ENCODE assay signal across 8 mouse cellular contexts in the genomic region with DNA sequence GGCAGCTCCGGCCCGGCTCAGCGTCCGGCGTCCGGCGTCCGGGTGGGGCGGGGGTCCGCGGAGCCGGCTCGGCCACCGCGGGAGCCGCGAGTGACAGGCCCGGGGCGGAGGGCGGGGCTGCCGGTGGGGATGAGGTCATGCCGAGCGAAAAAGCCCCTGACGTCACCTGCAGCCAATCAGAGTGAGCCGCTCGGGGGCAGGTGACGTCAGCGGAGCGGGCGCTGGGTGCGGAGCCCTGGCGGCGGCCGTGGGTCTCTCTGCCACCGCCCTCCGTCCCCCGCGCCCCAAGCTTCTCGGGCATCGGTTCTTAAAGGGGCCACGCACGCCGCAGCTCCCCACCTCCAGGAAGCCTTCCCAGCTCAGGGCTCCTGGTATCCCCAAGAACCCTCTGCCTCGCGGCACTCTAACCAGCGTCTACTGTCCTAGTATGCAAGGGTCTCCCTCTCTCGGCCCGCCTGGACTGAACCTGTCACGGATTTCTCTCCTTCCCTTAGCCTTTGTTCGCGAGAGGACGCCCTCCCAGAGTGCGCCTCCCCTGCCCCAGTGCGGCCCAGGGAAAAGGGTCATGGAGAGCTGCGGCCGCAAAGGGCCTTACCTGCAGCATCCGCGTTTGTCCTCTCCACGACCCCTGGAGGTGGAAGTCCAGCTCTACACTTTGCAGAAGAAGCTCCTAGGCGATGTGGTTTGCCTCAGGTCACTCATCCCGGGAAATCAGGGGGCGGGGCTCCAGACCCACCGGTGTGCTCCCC. TPM values are rescaled to one million over a fixed set of nuclear protein-coding genes. Genes with fewer than 3 reads are reported as not detected.
DNase-seq lines count a peak whose midpoint lies in the region; ATAC-seq and TF ChIP-seq lines count a peak whose summit lies in the region.

A gene (minus strand): TSS at position 661 of the 749 bp plus-strand sequence.

- no peaks in the 10 kb centered on the region; the same call in 1 of the 2 replicates for H3K9me3 ChIP-seq in erythroblast, embryonic 14.5 days (ENCODE audit: control insufficient read depth, low read length)
- no peaks in the 10 kb centered on the region for H3K9me3 ChIP-seq in heart, embryonic 11.5 days (replicated peaks; ENCODE audit: control insufficient read depth, low read length)
- no peaks in the 10 kb centered on the region for H3K9me3 ChIP-seq in kidney, embryonic 15.5 days (replicated peaks)
- H3K9me3 ChIP-seq in limb, embryonic 15.5 days, result no peaks in the 10 kb centered on the region
- no peaks in the 10 kb centered on the region for H3K9me3 ChIP-seq in midbrain, postnatal 0 days (ENCODE audit: low read length)

- peak within 1 kb of the TSS; percentile 83 for H3K9ac ChIP-seq in heart, embryonic 11.5 days (ENCODE audit: low read depth, low read length)
- peak within 1 kb of the TSS; percentile 67 for H3K9ac ChIP-seq in kidney, embryonic 15.5 days
- H3K9ac ChIP-seq in limb, embryonic 15.5 days, result peak within 1 kb of the TSS; percentile 62
- H3K9ac ChIP-seq in midbrain, postnatal 0 days (replicated peaks; ENCODE audit: low read length, poor library complexity, severe bottlenecking), result peak within 1 kb of the TSS; percentile 93

- no peaks in the 10 kb centered on the region for H3K36me3 ChIP-seq in C2C12 (ENCODE audit: control insufficient read depth, insufficient read depth)
- peaks cover 34% of the 10 kb centered on the region for H3K36me3 ChIP-seq in erythroblast, embryonic 14.5 days (ENCODE audit: control insufficient read depth)
- no peaks in the 10 kb centered on the region for H3K36me3 ChIP-seq in heart, embryonic 11.5 days (ENCODE audit: control insufficient read depth, insufficient read depth, low read length)
- no peaks in the 10 kb centered on the region for H3K36me3 ChIP-seq in kidney, embryonic 15.5 days
- H3K36me3 ChIP-seq in limb, embryonic 15.5 days, result no peaks in the 10 kb centered on the region
- H3K36me3 ChIP-seq in midbrain, postnatal 0 days (ENCODE audit: insufficient read depth, low read length), result no peaks in the 10 kb centered on the region

- H3K27ac ChIP-seq in heart, embryonic 11.5 days (ENCODE audit: low read depth, low read length), result peak within 1 kb of the TSS; percentile 72
- H3K27ac ChIP-seq in kidney, embryonic 15.5 days, result no peak within 1 kb of the TSS
- H3K27ac ChIP-seq in limb, embryonic 15.5 days, result no peak within 1 kb of the TSS
- H3K27ac ChIP-seq in midbrain, postnatal 0 days (ENCODE audit: low read depth, low read length), result peak within 1 kb of the TSS; percentile 95

- H3K79me2 ChIP-seq in C2C12 (ENCODE audit: control insufficient read depth, insufficient read depth), result peaks cover 21% of the 10 kb centered on the region

- TF ChIP-seq CTCF in C2C12 (IDR thresholded peaks at IDR 0.05; ENCODE audit: control insufficient read depth, insufficient read depth, insufficient read length), result peak; percentile 34
- peak; percentile 62 for TF ChIP-seq CTCF in midbrain, postnatal 0 days (IDR thresholded peaks at IDR 0.05)

- peaks cover 66% of the 10 kb centered on the region for H3K4me1 ChIP-seq in erythroblast, embryonic 14.5 days (ENCODE audit: control insufficient read depth)
- peaks cover 27% of the 10 kb centered on the region for H3K4me1 ChIP-seq in heart, embryonic 11.5 days (ENCODE audit: control insufficient read depth, insufficient read depth, low read length)
- H3K4me1 ChIP-seq in kidney, embryonic 15.5 days, result peaks cover 19% of the 10 kb centered on the region
- H3K4me1 ChIP-seq in limb, embryonic 15.5 days, result peaks cover 19% of the 10 kb centered on the region
- H3K4me1 ChIP-seq in midbrain, postnatal 0 days (ENCODE audit: insufficient read depth, low read length), result peaks cover 36% of the 10 kb centered on the region

- WGBS in heart, embryonic 11.5 days (ENCODE audit: insufficient replicate concordance), result under 1% methylated on average over 58 of the region's 63 CpGs
- under 1% methylated on average over 62 of the region's 63 CpGs for WGBS in kidney, embryonic 15.5 days
- under 1% methylated on average over 61 of the region's 63 CpGs for WGBS in limb, embryonic 15.5 days
- WGBS in midbrain, postnatal 0 days, result 2% methylated on average over 57 of the region's 63 CpGs

- H3K79me3 ChIP-seq in C2C12 (ENCODE audit: low read depth), result no peaks in the 10 kb centered on the region

- H3K4me2 ChIP-seq in heart, embryonic 11.5 days, result peak within 1 kb of the TSS; percentile 95
- H3K4me2 ChIP-seq in kidney, embryonic 15.5 days, result peak within 1 kb of the TSS; percentile 98
- H3K4me2 ChIP-seq in limb, embryonic 15.5 days, result peak within 1 kb of the TSS; percentile 93
- H3K4me2 ChIP-seq in midbrain, postnatal 0 days (ENCODE audit: low read depth, low read length, poor library complexity, severe bottlenecking), result peak within 1 kb of the TSS; percentile 98

- ATAC-seq in heart, embryonic 11.5 days (replicated peaks; ENCODE audit: insufficient number of reproducible peaks, low FRiP score, low TSS enrichment), result peak; percentile 87
- peak; percentile 90 for ATAC-seq in kidney, embryonic 15.5 days (replicated peaks; ENCODE audit: low FRiP score)
- peak; percentile 80 for ATAC-seq in limb, embryonic 15.5 days (ENCODE audit: insufficient number of reproducible peaks, low FRiP score, low TSS enrichment, low read depth)
- peak; percentile 83 for ATAC-seq in midbrain, postnatal 0 days (ENCODE audit: low FRiP score)

- H3ac ChIP-seq in C2C12 (ENCODE audit: control insufficient read depth, insufficient read length, low read depth), result peak within 1 kb of the TSS; percentile 37

- H3K4me3 ChIP-seq in C2C12 (ENCODE audit: insufficient read depth, poor library complexity, severe bottlenecking), result peak within 1 kb of the TSS; percentile 42
- H3K4me3 ChIP-seq in erythroblast, embryonic 14.5 days (replicated peaks), result peak within 1 kb of the TSS; percentile 90
- H3K4me3 ChIP-seq in heart, embryonic 11.5 days (ENCODE audit: low read depth, low read length), result peak within 1 kb of the TSS; percentile 70
- H3K4me3 ChIP-seq in kidney, embryonic 15.5 days (replicated peaks), result peak within 1 kb of the TSS; percentile 76
- H3K4me3 ChIP-seq in limb, embryonic 15.5 days, result peak within 1 kb of the TSS; percentile 71
- peak within 1 kb of the TSS; percentile 85 for H3K4me3 ChIP-seq in midbrain, postnatal 0 days (ENCODE audit: low read depth, low read length)

- peak; percentile 86 for DNase-seq in brain, embryonic 18.5 days (ENCODE audit: low read depth, low spot score)
- DNase-seq in midbrain, postnatal 0 days (ENCODE audit: low spot score), result peak; percentile 96
- peak; percentile 94 to 95 for DNase-seq in spleen, postnatal 10 days (ENCODE audit: low spot score in 2 of 2)

- peaks cover 16% of the 10 kb centered on the region for H3K27me3 ChIP-seq in C2C12 (ENCODE audit: control insufficient read depth, insufficient read depth, insufficient read length)
- H3K27me3 ChIP-seq in erythroblast, embryonic 14.5 days (ENCODE audit: control insufficient read depth), result peaks cover 99% of the 10 kb centered on the region
- peaks cover 53% of the 10 kb centered on the region for H3K27me3 ChIP-seq in heart, embryonic 11.5 days (ENCODE audit: control insufficient read depth, insufficient read depth, low read length)
- H3K27me3 ChIP-seq in kidney, embryonic 15.5 days, result peaks cover 89% of the 10 kb centered on the region
- peaks cover 94% of the 10 kb centered on the region for H3K27me3 ChIP-seq in limb, embryonic 15.5 days
- no peaks in the 10 kb centered on the region for H3K27me3 ChIP-seq in midbrain, postnatal 0 days (ENCODE audit: insufficient read depth, low read length)

TF ChIP-seq in C2C12, 6 proteins besides CTCF, POLR2A, EP300 and RAD21:
- TF ChIP-seq USF1 (IDR thresholded peaks at IDR 0.05; ENCODE audit: low read depth) (no peak), MAX (IDR thresholded peaks at IDR 0.05) (no peak), FOSL1 (IDR thresholded peaks at IDR 0.05; ENCODE audit: insufficient read depth, low read length, poor library complexity, severe bottlenecking) (no peak), MYOD1 (IDR thresholded peaks at IDR 0.05; ENCODE audit: control insufficient read depth, insufficient read length, low read depth) (no peak), CEBPB (IDR thresholded peaks at IDR 0.05; ENCODE audit: low read depth) (no peak), MYOG (IDR thresholded peaks at IDR 0.05; ENCODE audit: control insufficient read depth, extremely low read depth, insufficient read length) (no peak)

RNA-seq across cellular contexts. Expression of the gene that starts here (rescaled TPM):
- polyA plus RNA-seq in C2C12 (2012; fragmentation: generic; extraction: Trizol), result 2.1 TPM
- 7.6 and 9.7 TPM in 2 replicates for polyA plus RNA-seq in erythroblast, embryonic 14.5 days (2012)
- polyA plus RNA-seq in heart, embryonic 11.5 days (2014; fragmentation: Nextera tagmentation; extraction: Ambion mirVana), result 9.6 and 10.1 TPM in 2 replicates
- 2.6 and 2.9 TPM in 2 replicates for polyA plus RNA-seq in kidney, embryonic 15.5 days (2015; fragmentation: Nextera tagmentation; extraction: Ambion mirVana)
- polyA plus RNA-seq in limb, embryonic 15.5 days (2015; fragmentation: Nextera tagmentation; extraction: Ambion mirVana), result 5.5 and 6.9 TPM in 2 replicates
- 144 and 175 TPM in 2 replicates for total RNA-seq in midbrain, postnatal 0 days (2014; rRNA removed)
- 94.2 and 99.9 TPM in 2 replicates for polyA plus RNA-seq in midbrain, postnatal 0 days (2015; fragmentation: Nextera tagmentation; extraction: Ambion mirVana)

Comparison
In these comparisons a context has a peak if more than half of its experiments do, and no peak if none do; other contexts are left out.
1. H3K27ac ChIP-seq: peak in heart, embryonic 11.5 days (single experiment) and midbrain, postnatal 0 days (single experiment); none in kidney, embryonic 15.5 days (single experiment) and limb, embryonic 15.5 days (single experiment).
2. Peak in every context shown above with its lines, with median percentiles within 50 percentile points of each other: H3K4me3 ChIP-seq, DNase-seq, ATAC-seq, H3K4me2 ChIP-seq and H3K9ac ChIP-seq.